Mouse (Mus musculus) forebrain, embryonic 13.5 days (tissue): ENCODE results near the gene R3hdm2. TPM values are rescaled to one million over a fixed set of nuclear protein-coding genes. Genes with fewer than 3 reads are reported as not detected.

Source experiments
- ATAC-seq: fragments of 200-750 bp; cut with Nextera tagmentation; 2 replicates; pipeline ENCODE4 v1.8.0; 2017
- H3K27ac ChIP-seq: fragments of 300-500 bp; sonication (generic); 2 replicates; pipeline ENCODE4 v1.5.1; 2015; ENCODE audit warnings: inconsistent platforms, mild to moderate bottlenecking, moderate library complexity
- H3K27me3 ChIP-seq: fragments of 300-500 bp; sonication (generic); 2 replicates; pipeline ENCODE4 v1.6.1; 2015; ENCODE audit warnings: mild to moderate bottlenecking, inconsistent platforms
- H3K36me3 ChIP-seq: fragments of 300-500 bp; sonication (generic); 2 replicates; pipeline ENCODE4 v1.6.1; 2015; ENCODE audit warnings: mild to moderate bottlenecking, inconsistent platforms; ENCODE audit not compliant: poor library complexity, severe bottlenecking
- H3K4me1 ChIP-seq: fragments of 300-500 bp; sonication (generic); 2 replicates; pipeline ENCODE4 v1.6.1; 2015; ENCODE audit warnings: inconsistent platforms
- H3K4me2 ChIP-seq: fragments of 300-500 bp; sonication (generic); 2 replicates; pipeline ENCODE4 v1.6.1; 2015; ENCODE audit warnings: inconsistent platforms, mild to moderate bottlenecking, moderate library complexity
- H3K4me3 ChIP-seq: fragments of 300-500 bp; sonication (generic); 2 replicates; pipeline ENCODE4 v1.5.1; 2015; ENCODE audit warnings: mild to moderate bottlenecking, inconsistent platforms
- H3K9ac ChIP-seq: fragments of 300-500 bp; sonication (generic); 2 replicates; pipeline ENCODE4 v1.6.1; 2015; ENCODE audit warnings: mild to moderate bottlenecking, inconsistent platforms
- H3K9me3 ChIP-seq: fragments of 300-500 bp; sonication (generic); replicated peaks from 2 replicates; pipeline ENCODE4 v1.6.1; 2016; ENCODE audit warnings: inconsistent platforms
- WGBS: fragments of 180-500 bp; shearing (Covaris S2); methylation state at CpG from one replicate; pipeline ENCODE4 v1.1.7; 2015; 5-methylcytosine and 5-hydroxymethylcytosine counted together
- polyA plus RNA-seq: library from polyadenylated mRNA; unstranded; fragments of >200 nt; fragmentation: Nextera tagmentation; extraction: Ambion mirVana; gene quantifications from 2 replicates; pipeline ENCODE4 v1.2.1, GENCODE M21; 2015

Gene R3hdm2
- polyA plus RNA-seq, 1 experiment from 2014 or later: 39.3 TPM

GRCm38 (mm10) chr10:127515983-127516459 lies 135.9 kb downstream of the R3hdm2 start:
- H3K36me3 ChIP-seq: peaks cover 35% of the 10 kb centered on the region
- no peak for ATAC-seq
- 0 out of 2 replicates have a peak overlapping the region, but pooled peaks have one; percentile 39 for H3K9ac ChIP-seq
- peaks cover 68% of the 10 kb centered on the region for H3K4me1 ChIP-seq
- no peak overlapping the region for H3K4me3 ChIP-seq
- H3K9me3 ChIP-seq: no peaks in the 10 kb centered on the region
- H3K27me3 ChIP-seq: peaks cover 48% of the 10 kb centered on the region
- no peak overlapping the region for H3K27ac ChIP-seq
- no peak overlapping the region; the same call in 1 of the 2 replicates for H3K4me2 ChIP-seq
- 19% methylated on average over 8 of the region's 8 CpGs for WGBS

GRCm38 (mm10) chr10:127516576-127517260 lies 136.6 kb downstream of the R3hdm2 start:
- Histone ChIP-seq H3K9me3 (no peaks in the 10 kb centered on the region), H3K27ac (no peak overlapping the region), H3K4me1 (peaks cover 68% of the 10 kb centered on the region), H3K27me3 (peaks cover 46% of the 10 kb centered on the region), H3K36me3 (peaks cover 35% of the 10 kb centered on the region), H3K9ac (peak overlapping the region; percentile 39; the same call in 1 of the 2 replicates), H3K4me2 (peak overlapping the region; percentile 21), H3K4me3 (no peak overlapping the region)
- no peak for ATAC-seq
- 6% methylated on average over 30 of the region's 30 CpGs for WGBS

GRCm38 (mm10) chr10:127517941-127518340 lies 137.8 kb downstream of the R3hdm2 start:
- Histone ChIP-seq H3K9me3 (no peaks in the 10 kb centered on the region), H3K4me2 (no peak overlapping the region), H3K4me1 (peaks cover 61% of the 10 kb centered on the region), H3K4me3 (no peak overlapping the region), H3K27ac (no peak overlapping the region), H3K27me3 (peaks cover 46% of the 10 kb centered on the region), H3K9ac (no peak overlapping the region), H3K36me3 (peaks cover 35% of the 10 kb centered on the region)
- no peak for ATAC-seq
- WGBS: 93% methylated on average over 22 of the region's 22 CpGs

- 93% methylated on average over 25 of the region's 26 CpGs for WGBS
- H3K9ac ChIP-seq: no peak overlapping the region
- H3K4me1 ChIP-seq: peaks cover 49% of the 10 kb centered on the region
- H3K4me2 ChIP-seq: no peak overlapping the region
- peaks cover 35% of the 10 kb centered on the region for H3K36me3 ChIP-seq
- H3K27me3 ChIP-seq: peaks cover 48% of the 10 kb centered on the region
- no peak overlapping the region for H3K27ac ChIP-seq
- ATAC-seq: no peak
- no peak overlapping the region for H3K4me3 ChIP-seq
- no peaks in the 10 kb centered on the region for H3K9me3 ChIP-seq
These were observed 139.0 kb downstream of the R3hdm2 start for GRCm38 (mm10) chr10:127519041-127519701.

GRCm38 (mm10) chr10:127519903-127520713 lies 140.0 kb downstream of the R3hdm2 start:
- H3K9ac ChIP-seq: no peak overlapping the region; the same call in 1 of the 2 replicates
- no peak for ATAC-seq
- H3K4me3 ChIP-seq: no peak overlapping the region
- no peaks in the 10 kb centered on the region for H3K9me3 ChIP-seq
- H3K27ac ChIP-seq: no peak overlapping the region
- H3K4me1 ChIP-seq: peaks cover 48% of the 10 kb centered on the region
- peak overlapping the region; percentile 87; the same call in 1 of the 2 replicates for H3K4me2 ChIP-seq
- H3K36me3 ChIP-seq: peaks cover 35% of the 10 kb centered on the region
- H3K27me3 ChIP-seq: peaks cover 48% of the 10 kb centered on the region
- 94% methylated on average over 37 of the region's 37 CpGs for WGBS

GRCm38 (mm10) chr10:127520714-127521357 lies 140.7 kb downstream of the R3hdm2 start:
- H3K9me3 ChIP-seq: no peaks in the 10 kb centered on the region
- no peak overlapping the region for H3K4me3 ChIP-seq
- peaks cover 48% of the 10 kb centered on the region for H3K4me1 ChIP-seq
- H3K36me3 ChIP-seq: peaks cover 35% of the 10 kb centered on the region
- H3K27ac ChIP-seq: no peak overlapping the region
- ATAC-seq: no peak
- H3K9ac ChIP-seq: peak overlapping the region; percentile 67
- 90% methylated on average over 20 of the region's 20 CpGs for WGBS
- H3K4me2 ChIP-seq: peak overlapping the region; percentile 87
- H3K27me3 ChIP-seq: peaks cover 48% of the 10 kb centered on the region

- H3K9ac ChIP-seq: peak overlapping the region; percentile 67
- peak; percentile 11; the same call in 1 of the 2 replicates for ATAC-seq
- H3K36me3 ChIP-seq: peaks cover 35% of the 10 kb centered on the region
- peaks cover 48% of the 10 kb centered on the region for H3K4me1 ChIP-seq
- H3K27ac ChIP-seq: no peak overlapping the region
- 11% methylated on average over 12 of the region's 12 CpGs for WGBS
- no peaks in the 10 kb centered on the region for H3K9me3 ChIP-seq
- peaks cover 48% of the 10 kb centered on the region for H3K27me3 ChIP-seq
- H3K4me2 ChIP-seq: peak overlapping the region; percentile 87
- H3K4me3 ChIP-seq: peak overlapping the region; percentile 54
These were observed 141.5 kb downstream of the R3hdm2 start for GRCm38 (mm10) chr10:127521611-127522080.

GRCm38 (mm10) chr10:127522088-127522581 lies 142.0 kb downstream of the R3hdm2 start, which contains the start of gene Shmt2:
Gene Shmt2 (minus strand): TSS chr10:127522444.
- Histone ChIP-seq H3K36me3 (peaks cover 35% of the 10 kb centered on the region), H3K27me3 (peaks cover 49% of the 10 kb centered on the region), H3K27ac (no peak within 1 kb of the TSS), H3K4me3 (peak within 1 kb of the TSS; percentile 54), H3K9ac (peak within 1 kb of the TSS; percentile 67), H3K4me1 (peaks cover 48% of the 10 kb centered on the region), H3K9me3 (no peaks in the 10 kb centered on the region), H3K4me2 (peak within 1 kb of the TSS; percentile 87)
- WGBS: 0% methylated on average over 21 of the region's 21 CpGs
- ATAC-seq: peak; percentile 80

- Histone ChIP-seq H3K36me3 (peaks cover 10% of the 10 kb centered on the region), H3K9me3 (no peaks in the 10 kb centered on the region), H3K4me1 (peaks cover 72% of the 10 kb centered on the region), H3K9ac (peak overlapping the region; percentile 40; the same call in 1 of the 2 replicates), H3K4me3 (peak overlapping the region; percentile 14; the same call in 1 of the 2 replicates), H3K27ac (peak overlapping the region; percentile 3), H3K4me2 (peak overlapping the region; percentile 83), H3K27me3 (peaks cover 64% of the 10 kb centered on the region)
- WGBS: under 1% methylated on average over 23 of the region's 23 CpGs
- no peak; the same call in 1 of the 2 replicates for ATAC-seq
These were observed 144.6 kb downstream of the R3hdm2 start for GRCm38 (mm10) chr10:127524646-127525255.

GRCm38 (mm10) chr10:127526048-127526447 lies 145.9 kb downstream of the R3hdm2 start:
- ATAC-seq: no peak
- H3K4me3 ChIP-seq: peak overlapping the region; percentile 20
- peaks cover 75% of the 10 kb centered on the region for H3K27me3 ChIP-seq
- no peaks in the 10 kb centered on the region for H3K36me3 ChIP-seq
- peak overlapping the region; percentile 83 for H3K4me2 ChIP-seq
- H3K9me3 ChIP-seq: no peaks in the 10 kb centered on the region
- WGBS: 1% methylated on average over 26 of the region's 26 CpGs
- H3K4me1 ChIP-seq: peaks cover 78% of the 10 kb centered on the region
- H3K27ac ChIP-seq: no peak overlapping the region
- peak overlapping the region; percentile 43 for H3K9ac ChIP-seq
